In the genomic region with DNA sequence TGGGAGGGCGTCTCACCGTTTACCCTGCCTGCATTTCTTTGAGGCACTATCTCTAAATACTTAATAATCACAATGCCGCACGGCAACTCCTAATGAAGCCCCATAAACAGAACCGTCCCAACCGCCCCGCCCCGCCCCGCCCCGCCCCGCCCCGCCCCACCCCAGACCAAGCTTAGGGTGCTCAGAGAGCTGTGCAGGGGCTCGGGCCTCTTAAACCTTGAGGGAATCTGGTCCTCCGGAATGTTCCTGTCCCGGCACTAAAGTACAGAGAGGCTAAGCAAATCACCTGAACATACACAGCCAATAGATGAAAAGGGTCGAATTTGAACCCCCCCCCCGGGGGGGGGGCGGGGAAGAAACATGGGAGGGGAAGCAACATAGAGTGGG, we compare ENCODE assay signal across 13 mouse cellular contexts.
DNase-seq lines count a peak whose midpoint lies in the region; ATAC-seq and TF ChIP-seq lines count a peak whose summit lies in the region.
"Had no signal": no experiment of that assay in that cellular context is flagged by ENCODE, and none has a peak within 500 bp of the region (broad histone marks: within the 10 kb centered on the region; RNA-seq: fewer than 3 reads in every experiment).

No protein-coding gene starts in this region.

- under 1% methylated on average over 17 of the region's 18 CpGs for WGBS in forebrain, embryonic 10.5 days
- WGBS in forebrain, postnatal 0 days = 1% methylated on average over 17 of the region's 18 CpGs
- 6% methylated on average over 14 of the region's 18 CpGs for WGBS in liver, embryonic 12.5 days (ENCODE audit: insufficient replicate concordance)
- 5% methylated on average over 18 of the region's 18 CpGs for WGBS in liver, postnatal 0 days (ENCODE audit: insufficient replicate concordance)
- 6% methylated on average over 18 of the region's 18 CpGs for WGBS in hindbrain, embryonic 15.5 days
- WGBS in stomach, embryonic 14.5 days = 1% methylated on average over 17 of the region's 18 CpGs

- H3K36me3 ChIP-seq in forebrain, embryonic 10.5 days (replicated peaks) = no peaks in the 10 kb centered on the region
- no peaks in the 10 kb centered on the region for H3K36me3 ChIP-seq in forebrain, postnatal 0 days (ENCODE audit: insufficient read depth)
- H3K36me3 ChIP-seq in liver, embryonic 12.5 days = no peaks in the 10 kb centered on the region
- no peaks in the 10 kb centered on the region for H3K36me3 ChIP-seq in liver, postnatal 0 days (replicated peaks; ENCODE audit: insufficient read depth, low read length)
- H3K36me3 ChIP-seq in hindbrain, embryonic 15.5 days = no peaks in the 10 kb centered on the region
- no peaks in the 10 kb centered on the region for H3K36me3 ChIP-seq in stomach, embryonic 14.5 days (ENCODE audit: control insufficient read depth, insufficient read depth, low read length)

- H3K9ac ChIP-seq in forebrain, postnatal 0 days = no peak overlapping the region
- no peak overlapping the region for H3K9ac ChIP-seq in liver, embryonic 12.5 days
- no peak overlapping the region for H3K9ac ChIP-seq in liver, postnatal 0 days (replicated peaks)
- H3K9ac ChIP-seq in hindbrain, embryonic 15.5 days = no peak overlapping the region
- no peak overlapping the region for H3K9ac ChIP-seq in stomach, embryonic 14.5 days (replicated peaks; ENCODE audit: low read depth, low read length)

- DNase-seq in forebrain, embryonic 10.5 days (ENCODE audit: extremely low spot score, low spot score) = no peak
- no peak for DNase-seq in forebrain, postnatal 0 days
- DNase-seq in liver, postnatal 0 days = no peak
- no peak for DNase-seq in right cerebral cortex, postnatal 10 days (ENCODE audit: low spot score in 2 of 2)
- DNase-seq in right cerebral cortex, postnatal 36 days (ENCODE audit: low spot score in 2 of 2) = no peak
- DNase-seq: adrenal gland, postnatal 10 days; cerebellum, adult 18-20 months; heart, postnatal 10 days; lung, postnatal 4 days; spleen, adult 18-20 months had no signal

- no peaks in the 10 kb centered on the region for H3K9me3 ChIP-seq in forebrain, embryonic 10.5 days
- H3K9me3 ChIP-seq in forebrain, postnatal 0 days (ENCODE audit: low read length) = no peaks in the 10 kb centered on the region
- H3K9me3 ChIP-seq in liver, embryonic 12.5 days (replicated peaks) = no peaks in the 10 kb centered on the region
- H3K9me3 ChIP-seq in liver, postnatal 0 days (ENCODE audit: low read length) = no peaks in the 10 kb centered on the region
- H3K9me3 ChIP-seq in hindbrain, embryonic 15.5 days = no peaks in the 10 kb centered on the region
- no peaks in the 10 kb centered on the region for H3K9me3 ChIP-seq in stomach, embryonic 14.5 days (ENCODE audit: control insufficient read depth, low read depth, low read length)

- H3K4me3 ChIP-seq in forebrain, embryonic 10.5 days = peak overlapping the region; percentile 43
- H3K4me3 ChIP-seq in forebrain, postnatal 0 days (ENCODE audit: low read depth, low read length) = no peak overlapping the region
- H3K4me3 ChIP-seq in liver, embryonic 12.5 days = no peak overlapping the region
- no peak overlapping the region for H3K4me3 ChIP-seq in liver, postnatal 0 days (ENCODE audit: low read depth, low read length)
- no peak overlapping the region for H3K4me3 ChIP-seq in hindbrain, embryonic 15.5 days
- 0 out of 2 replicates have a peak overlapping the region, but pooled peaks have one; percentile 5 for H3K4me3 ChIP-seq in stomach, embryonic 14.5 days (ENCODE audit: low read depth, low read length)

- H3K27ac ChIP-seq in forebrain, embryonic 10.5 days = 0 out of 2 replicates have a peak overlapping the region, but pooled peaks have one; percentile 8
- H3K27ac ChIP-seq in forebrain, postnatal 0 days (ENCODE audit: low read depth, low read length) = no peak overlapping the region
- no peak overlapping the region for H3K27ac ChIP-seq in liver, embryonic 12.5 days
- H3K27ac ChIP-seq in liver, postnatal 0 days (ENCODE audit: low read depth) = no peak overlapping the region
- no peak overlapping the region for H3K27ac ChIP-seq in hindbrain, embryonic 15.5 days (replicated peaks)
- H3K27ac ChIP-seq in stomach, embryonic 14.5 days (ENCODE audit: low read length) = no peak overlapping the region

- H3K27me3 ChIP-seq in forebrain, embryonic 10.5 days (ENCODE audit: poor library complexity, severe bottlenecking) = peaks cover 46% of the 10 kb centered on the region
- H3K27me3 ChIP-seq in forebrain, postnatal 0 days (ENCODE audit: insufficient read depth, low read length) = peaks cover 5% of the 10 kb centered on the region; the same call in 1 of the 2 replicates
- peaks cover 28% of the 10 kb centered on the region for H3K27me3 ChIP-seq in liver, embryonic 12.5 days (replicated peaks)
- 0 out of 2 replicates have a peak, but pooled peaks cover 2% of the 10 kb centered on the region for H3K27me3 ChIP-seq in liver, postnatal 0 days (ENCODE audit: insufficient read depth, low read length)
- peaks cover 16% of the 10 kb centered on the region; the same call in 1 of the 2 replicates for H3K27me3 ChIP-seq in hindbrain, embryonic 15.5 days
- H3K27me3 ChIP-seq in stomach, embryonic 14.5 days (ENCODE audit: control insufficient read depth, insufficient read depth, low read length) = no peaks in the 10 kb centered on the region

- no peak for TF ChIP-seq EP300 in liver, postnatal 0 days (IDR thresholded peaks at IDR 0.05; ENCODE audit: low read depth)

- H3K4me1 ChIP-seq in forebrain, embryonic 10.5 days = peaks cover 37% of the 10 kb centered on the region
- H3K4me1 ChIP-seq in forebrain, postnatal 0 days (ENCODE audit: insufficient read depth) = no peaks in the 10 kb centered on the region
- H3K4me1 ChIP-seq in liver, embryonic 12.5 days = peaks cover 3% of the 10 kb centered on the region
- no peaks in the 10 kb centered on the region; the same call in 1 of the 2 replicates for H3K4me1 ChIP-seq in liver, postnatal 0 days (ENCODE audit: insufficient read depth)
- H3K4me1 ChIP-seq in hindbrain, embryonic 15.5 days (replicated peaks) = peaks cover 6% of the 10 kb centered on the region
- H3K4me1 ChIP-seq in stomach, embryonic 14.5 days (ENCODE audit: control insufficient read depth, insufficient read depth, low read length) = peaks cover 9% of the 10 kb centered on the region; the same call in 1 of the 2 replicates

- ATAC-seq in forebrain, postnatal 0 days = no peak
- 0 out of 2 replicates have a peak, but pooled peaks have one; percentile 13 for ATAC-seq in liver, embryonic 12.5 days
- no peak for ATAC-seq in liver, postnatal 0 days
- no peak for ATAC-seq in hindbrain, embryonic 15.5 days (ENCODE audit: low FRiP score, low read depth)
- ATAC-seq in stomach, embryonic 14.5 days (ENCODE audit: insufficient number of reproducible peaks, insufficient read depth, low FRiP score, low read depth) = no peak

- TF ChIP-seq CTCF in forebrain, postnatal 0 days (IDR thresholded peaks at IDR 0.05; ENCODE audit: low read depth) = no peak
- TF ChIP-seq CTCF in liver, postnatal 0 days (IDR thresholded peaks at IDR 0.05; ENCODE audit: low read depth) = no peak

- no peak overlapping the region for H3K4me2 ChIP-seq in forebrain, postnatal 0 days (ENCODE audit: low read depth)
- H3K4me2 ChIP-seq in liver, embryonic 12.5 days = peak overlapping the region; percentile 44
- H3K4me2 ChIP-seq in liver, postnatal 0 days (ENCODE audit: low read depth, low read length) = no peak overlapping the region
- peak overlapping the region; percentile 10 for H3K4me2 ChIP-seq in hindbrain, embryonic 15.5 days
- H3K4me2 ChIP-seq in stomach, embryonic 14.5 days (replicated peaks; ENCODE audit: low read depth, low read length) = peak overlapping the region; percentile 35

Comparison
In these comparisons a context has a peak if more than half of its experiments do, and no peak if none do; other contexts are left out.
1. H3K4me3 ChIP-seq: peak in forebrain, embryonic 10.5 days (single experiment) and stomach, embryonic 14.5 days (single experiment); none in forebrain, postnatal 0 days (single experiment), liver, embryonic 12.5 days (single experiment), liver, postnatal 0 days (single experiment) and hindbrain, embryonic 15.5 days (single experiment).
2. H3K4me2 ChIP-seq: peak in liver, embryonic 12.5 days (single experiment), hindbrain, embryonic 15.5 days (single experiment) and stomach, embryonic 14.5 days (single experiment); none in forebrain, postnatal 0 days (single experiment) and liver, postnatal 0 days (single experiment).